Mouse (Mus musculus): ENCODE measurements at regions not wholly inside any gene's neighbourhood (a gene's known extent, or its start where the extent isn't known, plus 50 kb on each side); places are given as distances from the start of the nearest gene placed in this dataset.
A peak's percentile ranks its signal among the peaks of the same experiment; 100 is the strongest.

GRCm38 (mm10) chr14:48738641-48739040 is 65.0 kb upstream of the Otx2 start:
- H3K36me3 ChIP-seq (ENCODE audit: insufficient read depth, low read length) = no peaks in the 10 kb centered on the region
- ATAC-seq (ENCODE audit: low FRiP score) (no peak), DNase-seq (ENCODE audit: low spot score) (no peak)
- H3K9ac ChIP-seq (replicated peaks; ENCODE audit: low read length, poor library complexity, severe bottlenecking) = no peak overlapping the region
- H3K9me3 ChIP-seq (ENCODE audit: low read length) = no peaks in the 10 kb centered on the region
- H3K27ac ChIP-seq (ENCODE audit: low read depth, low read length) = no peak overlapping the region
- no peaks in the 10 kb centered on the region; the same call in 1 of the 2 replicates for H3K27me3 ChIP-seq (ENCODE audit: insufficient read depth, low read length)
- H3K4me3 ChIP-seq (ENCODE audit: low read depth, low read length) = no peak overlapping the region
- no peak overlapping the region for H3K4me2 ChIP-seq (ENCODE audit: low read depth, low read length, poor library complexity, severe bottlenecking)
- no peak for TF ChIP-seq CTCF (IDR thresholded peaks at IDR 0.05)
- no peaks in the 10 kb centered on the region; the same call in 1 of the 2 replicates for H3K4me1 ChIP-seq (ENCODE audit: insufficient read depth, low read length)
- WGBS = 37% methylated on average over 10 of the region's 10 CpGs

GRCm38 (mm10) chr14:48738213-48738612 is 64.6 kb upstream of the Otx2 start:
- Histone ChIP-seq H3K9me3 (ENCODE audit: low read length) (no peaks in the 10 kb centered on the region), H3K4me3 (ENCODE audit: low read depth, low read length) (no peak overlapping the region), H3K9ac (replicated peaks; ENCODE audit: low read length, poor library complexity, severe bottlenecking) (no peak overlapping the region), H3K4me1 (ENCODE audit: insufficient read depth, low read length) (no peaks in the 10 kb centered on the region; the same call in 1 of the 2 replicates), H3K4me2 (ENCODE audit: low read depth, low read length, poor library complexity, severe bottlenecking) (no peak overlapping the region), H3K27ac (ENCODE audit: low read depth, low read length) (no peak overlapping the region), H3K36me3 (ENCODE audit: insufficient read depth, low read length) (no peaks in the 10 kb centered on the region), H3K27me3 (ENCODE audit: insufficient read depth, low read length) (no peaks in the 10 kb centered on the region; the same call in 1 of the 2 replicates)
- WGBS = 27% methylated on average over 10 of the region's 10 CpGs
- DNase-seq (ENCODE audit: low spot score) (peak; percentile 21), ATAC-seq (ENCODE audit: low FRiP score) (peak; percentile 55; the same call in 1 of the 2 replicates)
- no peak for TF ChIP-seq CTCF (IDR thresholded peaks at IDR 0.05)

GRCm38 (mm10) chr14:48736969-48737860 is 63.6 kb upstream of the Otx2 start:
- H3K9me3 ChIP-seq (ENCODE audit: low read length) = no peaks in the 10 kb centered on the region
- no peak for TF ChIP-seq CTCF (IDR thresholded peaks at IDR 0.05)
- no peaks in the 10 kb centered on the region for H3K36me3 ChIP-seq (ENCODE audit: insufficient read depth, low read length)
- ATAC-seq (ENCODE audit: low FRiP score) = no peak
- no peaks in the 10 kb centered on the region; the same call in 1 of the 2 replicates for H3K27me3 ChIP-seq (ENCODE audit: insufficient read depth, low read length)
- H3K4me2 ChIP-seq (ENCODE audit: low read depth, low read length, poor library complexity, severe bottlenecking) = no peak overlapping the region
- H3K9ac ChIP-seq (replicated peaks; ENCODE audit: low read length, poor library complexity, severe bottlenecking) = no peak overlapping the region
- H3K27ac ChIP-seq (ENCODE audit: low read depth, low read length) = no peak overlapping the region
- 25% methylated on average over 14 of the region's 14 CpGs for WGBS
- no peaks in the 10 kb centered on the region; the same call in 1 of the 2 replicates for H3K4me1 ChIP-seq (ENCODE audit: insufficient read depth, low read length)
- H3K4me3 ChIP-seq (ENCODE audit: low read depth, low read length) = no peak overlapping the region
- no peak for DNase-seq (ENCODE audit: low spot score)

GRCm38 (mm10) chr14:48736211-48736610 is 62.6 kb upstream of the Otx2 start:
- no peak for DNase-seq (ENCODE audit: low spot score)
- no peaks in the 10 kb centered on the region for H3K36me3 ChIP-seq (ENCODE audit: insufficient read depth, low read length)
- ATAC-seq (ENCODE audit: low FRiP score) = no peak
- no peak overlapping the region for H3K4me2 ChIP-seq (ENCODE audit: low read depth, low read length, poor library complexity, severe bottlenecking)
- no peaks in the 10 kb centered on the region; the same call in 1 of the 2 replicates for H3K27me3 ChIP-seq (ENCODE audit: insufficient read depth, low read length)
- no peak overlapping the region for H3K9ac ChIP-seq (replicated peaks; ENCODE audit: low read length, poor library complexity, severe bottlenecking)
- 31% methylated on average over 6 of the region's 6 CpGs for WGBS
- H3K27ac ChIP-seq (ENCODE audit: low read depth, low read length) = no peak overlapping the region
- TF ChIP-seq CTCF (IDR thresholded peaks at IDR 0.05) = no peak
- no peaks in the 10 kb centered on the region; the same call in 1 of the 2 replicates for H3K4me1 ChIP-seq (ENCODE audit: insufficient read depth, low read length)
- no peak overlapping the region for H3K4me3 ChIP-seq (ENCODE audit: low read depth, low read length)
- no peaks in the 10 kb centered on the region for H3K9me3 ChIP-seq (ENCODE audit: low read length)

GRCm38 (mm10) chr14:48729996-48730395 is 56.4 kb upstream of the Otx2 start:
- no peak for TF ChIP-seq CTCF (IDR thresholded peaks at IDR 0.05)
- Histone ChIP-seq H3K27ac (ENCODE audit: low read depth, low read length) (no peak overlapping the region), H3K4me2 (ENCODE audit: low read depth, low read length, poor library complexity, severe bottlenecking) (no peak overlapping the region), H3K36me3 (ENCODE audit: insufficient read depth, low read length) (no peaks in the 10 kb centered on the region), H3K27me3 (ENCODE audit: insufficient read depth, low read length) (no peaks in the 10 kb centered on the region), H3K4me1 (ENCODE audit: insufficient read depth, low read length) (no peaks in the 10 kb centered on the region), H3K9ac (replicated peaks; ENCODE audit: low read length, poor library complexity, severe bottlenecking) (no peak overlapping the region), H3K9me3 (ENCODE audit: low read length) (no peaks in the 10 kb centered on the region), H3K4me3 (ENCODE audit: low read depth, low read length) (no peak overlapping the region)
- ATAC-seq (ENCODE audit: low FRiP score) = no peak
- 42% methylated on average over 2 of the region's 2 CpGs for WGBS
- no peak for DNase-seq (ENCODE audit: low spot score)
